Mouse (Mus musculus) liver, postnatal 0 days (tissue): ENCODE measurements at regions not wholly inside any gene's neighbourhood (a gene's known extent, or its start where the extent isn't known, plus 50 kb on each side); places are given as distances from the start of the nearest gene placed in this dataset.

ENCODE experiments used
- ATAC-seq: fragments of 200-750 bp; cut with Nextera tagmentation; 2 replicates; pipeline ENCODE4 v1.8.0; 2017; ENCODE audit warnings: mild to moderate bottlenecking, moderate library complexity
- DNase-seq: peaks from one replicate; pipeline ENCODE4 v3.0.0-alpha.2; 2016
- H3K27ac ChIP-seq: fragments of 300-500 bp; sonication (generic); 2 replicates; pipeline ENCODE4 v1.5.1; 2014; ENCODE audit warnings: antibody characterized with exemption, moderate library complexity, mild to moderate bottlenecking, low read depth
- H3K27me3 ChIP-seq: fragments of 300-500 bp; sonication (generic); 2 replicates; pipeline ENCODE4 v1.6.1; 2014; ENCODE audit warnings: low read length, control low read depth, mixed read lengths; ENCODE audit not compliant: insufficient read depth
- H3K36me3 ChIP-seq: fragments of 300-500 bp; sonication (generic); replicated peaks from 2 replicates; pipeline ENCODE4 v1.6.1; 2014; ENCODE audit warnings: mild to moderate bottlenecking, control low read depth, low read length, moderate library complexity, mixed read lengths; ENCODE audit not compliant: insufficient read depth
- H3K4me1 ChIP-seq: fragments of 300-500 bp; sonication (generic); 2 replicates; pipeline ENCODE4 v1.6.1; 2014; ENCODE audit warnings: antibody characterized with exemption, mild to moderate bottlenecking, control low read depth; ENCODE audit not compliant: insufficient read depth
- H3K4me2 ChIP-seq: fragments of 300-500 bp; sonication (generic); 2 replicates; pipeline ENCODE4 v1.6.1; 2014; ENCODE audit warnings: low read depth, mild to moderate bottlenecking, low read length, moderate library complexity, mixed read lengths
- H3K4me3 ChIP-seq: fragments of 300-500 bp; sonication (generic); 2 replicates; pipeline ENCODE4 v1.5.1; 2014; ENCODE audit warnings: low read depth, low read length
- H3K9ac ChIP-seq: fragments of 300-500 bp; sonication (generic); replicated peaks from 2 replicates; pipeline ENCODE4 v1.6.1; 2014; ENCODE audit warnings: mild to moderate bottlenecking, moderate library complexity
- H3K9me3 ChIP-seq: fragments of 300-500 bp; sonication (generic); 2 replicates; pipeline ENCODE4 v1.6.1; 2016; ENCODE audit warnings: mild to moderate bottlenecking, control low read depth, low read length, mixed read lengths
- CTCF ChIP-seq: sonication (generic); IDR thresholded peaks from 2 replicates; pipeline ENCODE4 v1.5.1; 2016; ENCODE audit warnings: antibody characterized with exemption, low read depth
- EP300 ChIP-seq: IDR thresholded peaks from 2 replicates; pipeline ENCODE4 v1.6.1; 2016; ENCODE audit warnings: antibody characterized with exemption, low read depth, mild to moderate bottlenecking
- WGBS: fragments of 180-500 bp; shearing (Covaris S2); extraction: QIAGEN DNeasy Blood & Tissue Kit; methylation state at CpG from one replicate; pipeline ENCODE4 v1.1.7; 2014; ENCODE audit not compliant: insufficient replicate concordance; 5-methylcytosine and 5-hydroxymethylcytosine counted together

DNA sequence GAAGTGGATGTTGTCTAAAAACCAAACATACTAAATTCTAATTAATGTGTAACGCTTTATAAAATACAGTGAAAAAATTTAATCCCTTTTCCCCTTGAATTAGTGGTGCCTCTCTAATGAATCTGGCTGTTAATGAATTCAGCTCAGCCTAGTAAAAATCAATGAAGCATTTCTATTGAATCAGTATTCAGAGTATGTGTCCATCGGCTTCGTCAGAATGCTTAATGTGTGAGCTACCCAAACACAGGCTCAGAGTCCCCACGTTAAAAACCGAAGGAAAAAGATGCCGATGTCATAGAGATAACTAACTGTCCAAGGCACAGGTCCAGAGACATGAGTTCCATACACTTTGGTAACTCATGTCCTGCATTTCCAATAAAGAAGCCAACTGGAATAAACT lies 126.3 kb upstream of the Plekha5 start:
- Histone ChIP-seq H3K36me3 (no peaks in the 10 kb centered on the region), H3K27ac (no peak overlapping the region), H3K4me3 (no peak overlapping the region), H3K9me3 (no peaks in the 10 kb centered on the region), H3K9ac (no peak overlapping the region), H3K27me3 (no peaks in the 10 kb centered on the region), H3K4me2 (no peak overlapping the region), H3K4me1 (0 out of 2 replicates have a peak, but pooled peaks cover 3% of the 10 kb centered on the region)
- ATAC-seq: no peak
- TF ChIP-seq EP300 (no peak), CTCF (no peak)
- 81% methylated on average over 6 of the region's 6 CpGs for WGBS
- no peak for DNase-seq

DNA sequence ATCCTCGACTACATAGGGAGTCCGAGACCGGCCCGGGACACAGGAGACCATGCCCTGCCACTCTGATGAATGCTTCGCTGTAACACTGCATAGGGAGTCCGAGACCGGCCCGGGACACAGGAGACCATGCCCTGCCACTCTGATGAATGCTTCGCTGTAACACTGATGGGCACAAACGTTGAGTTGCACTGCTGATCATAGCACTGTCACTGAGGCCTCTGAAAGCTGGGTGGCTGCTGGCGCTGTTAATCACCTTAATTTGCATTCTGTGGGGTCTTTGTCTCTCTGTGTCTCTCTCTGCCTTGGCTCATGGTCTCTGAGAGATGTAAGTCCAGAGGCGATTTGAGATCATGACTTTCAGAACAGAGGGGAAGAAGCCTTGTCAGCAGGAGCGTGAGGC lies 133.7 kb upstream of the Plekha5 start:
- H3K9me3 ChIP-seq: no peaks in the 10 kb centered on the region
- H3K4me2 ChIP-seq: no peak overlapping the region
- DNase-seq (no peak), ATAC-seq (no peak)
- no peak overlapping the region for H3K9ac ChIP-seq
- 67% methylated on average over 12 of the region's 13 CpGs for whole genome bisulfite sequencing
- H3K27me3 ChIP-seq: no peaks in the 10 kb centered on the region
- H3K4me1 ChIP-seq: peaks cover 4% of the 10 kb centered on the region; the same call in 1 of the 2 replicates
- no peak overlapping the region for H3K27ac ChIP-seq
- no peak overlapping the region for H3K4me3 ChIP-seq
- TF ChIP-seq EP300 (no peak), CTCF (no peak)
- H3K36me3 ChIP-seq: no peaks in the 10 kb centered on the region

DNA sequence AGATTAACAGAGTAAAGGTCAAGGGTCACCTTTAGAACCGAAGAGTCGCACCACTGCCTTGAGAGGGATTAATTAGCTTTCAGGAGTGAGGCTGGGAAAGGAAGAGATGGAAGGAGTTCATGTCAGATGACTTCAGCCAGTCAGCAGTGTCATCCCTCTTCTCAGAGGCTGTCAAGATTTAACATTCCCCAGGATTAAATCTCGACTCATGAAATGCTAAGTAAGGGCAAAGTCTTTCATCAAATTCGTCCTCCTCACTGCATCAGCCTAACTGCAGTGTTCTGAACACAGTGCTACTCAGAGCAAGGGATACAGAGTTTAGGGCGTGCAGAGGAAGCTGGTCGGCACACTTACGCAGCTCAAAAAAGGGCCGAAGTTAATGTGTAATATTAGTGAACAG lies 135.1 kb upstream of the Plekha5 start:
- no peak for DNase-seq
- Histone ChIP-seq H3K27ac (no peak overlapping the region), H3K36me3 (no peaks in the 10 kb centered on the region), H3K4me1 (peaks cover 4% of the 10 kb centered on the region; the same call in 1 of the 2 replicates), H3K9ac (no peak overlapping the region), H3K4me3 (no peak overlapping the region), H3K27me3 (no peaks in the 10 kb centered on the region), H3K4me2 (no peak overlapping the region), H3K9me3 (no peaks in the 10 kb centered on the region)
- ATAC-seq: no peak
- WGBS: 56% methylated on average over 8 of the region's 8 CpGs
- TF ChIP-seq EP300 (no peak), CTCF (no peak)

DNA sequence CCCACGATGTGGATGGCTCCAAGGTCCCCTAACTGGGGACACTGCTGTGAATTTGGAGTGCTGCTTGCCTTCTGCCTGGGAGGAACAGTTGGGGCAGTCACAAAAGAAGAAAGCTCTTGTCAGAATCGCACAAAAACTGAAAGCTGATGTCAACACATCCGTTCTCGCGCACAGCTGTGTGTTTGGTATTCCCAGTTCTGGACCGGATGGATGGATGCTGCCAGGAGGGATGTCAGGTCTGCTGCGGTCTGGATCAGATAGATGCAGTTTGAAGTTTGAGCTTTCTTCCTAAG lies 141.6 kb upstream of the Plekha5 start:
- H3K4me2 ChIP-seq: no peak overlapping the region
- TF ChIP-seq EP300: no peak
- H3K36me3 ChIP-seq: no peaks in the 10 kb centered on the region
- no peak overlapping the region for H3K4me3 ChIP-seq
- ATAC-seq: no peak
- no peak overlapping the region for H3K9ac ChIP-seq
- 70% methylated on average over 7 of the region's 7 CpGs for WGBS
- no peaks in the 10 kb centered on the region for H3K9me3 ChIP-seq
- peak overlapping the region; percentile 89; the same call in 1 of the 2 replicates for H3K27ac ChIP-seq
- peaks cover 6% of the 10 kb centered on the region; the same call in 1 of the 2 replicates for H3K4me1 ChIP-seq
- no peaks in the 10 kb centered on the region for H3K27me3 ChIP-seq
- DNase-seq: no peak

DNA sequence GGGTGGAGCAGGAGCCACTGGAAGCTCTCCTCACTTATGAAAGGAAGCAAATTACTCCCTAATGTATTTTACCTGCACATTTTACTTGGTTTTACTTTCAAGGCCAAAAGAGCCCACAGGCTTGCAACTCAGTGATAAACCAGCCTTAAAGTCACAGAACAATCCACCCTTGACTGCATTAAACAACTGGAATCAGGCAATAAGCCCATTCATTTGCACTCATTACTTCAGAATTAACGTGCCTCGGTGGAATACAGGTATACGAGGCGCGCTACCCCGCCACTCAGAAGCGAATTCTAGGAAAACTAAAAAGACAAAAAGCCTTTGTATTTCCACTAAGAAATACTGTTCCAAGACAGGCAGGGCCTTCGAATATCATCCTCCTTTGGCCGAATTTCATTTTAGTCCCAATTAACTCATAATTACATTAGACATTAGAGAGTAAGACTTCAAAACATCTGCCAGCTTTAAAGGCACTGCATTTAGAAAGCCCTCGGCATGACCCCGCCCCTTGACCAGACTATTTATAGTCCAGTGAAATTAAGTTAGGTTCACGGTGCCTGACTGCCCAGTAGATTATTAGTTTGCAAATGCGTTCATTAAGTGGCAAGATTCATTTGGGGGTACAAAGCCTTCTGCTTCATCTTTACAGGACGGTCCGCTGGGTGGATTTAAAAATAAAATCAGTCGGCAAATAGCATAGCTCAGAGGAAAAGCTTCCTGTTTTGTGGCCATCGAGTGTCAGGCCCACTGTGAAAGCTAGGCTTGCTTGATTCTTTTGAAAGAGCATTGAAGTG lies 142.2 kb upstream of the Plekha5 start:
- no peaks in the 10 kb centered on the region for H3K36me3 ChIP-seq
- H3K4me2 ChIP-seq: no peak overlapping the region; the same call in 1 of the 2 replicates
- DNase-seq: no peak
- no peak for ATAC-seq
- no peaks in the 10 kb centered on the region for H3K9me3 ChIP-seq
- H3K4me1 ChIP-seq: peaks cover 6% of the 10 kb centered on the region; the same call in 1 of the 2 replicates
- no peaks in the 10 kb centered on the region for H3K27me3 ChIP-seq
- no peak for TF ChIP-seq CTCF
- no peak for TF ChIP-seq EP300
- WGBS: 53% methylated on average over 17 of the region's 17 CpGs
- H3K4me3 ChIP-seq: no peak overlapping the region
- no peak overlapping the region for H3K9ac ChIP-seq
- H3K27ac ChIP-seq: peak overlapping the region; percentile 89

DNA sequence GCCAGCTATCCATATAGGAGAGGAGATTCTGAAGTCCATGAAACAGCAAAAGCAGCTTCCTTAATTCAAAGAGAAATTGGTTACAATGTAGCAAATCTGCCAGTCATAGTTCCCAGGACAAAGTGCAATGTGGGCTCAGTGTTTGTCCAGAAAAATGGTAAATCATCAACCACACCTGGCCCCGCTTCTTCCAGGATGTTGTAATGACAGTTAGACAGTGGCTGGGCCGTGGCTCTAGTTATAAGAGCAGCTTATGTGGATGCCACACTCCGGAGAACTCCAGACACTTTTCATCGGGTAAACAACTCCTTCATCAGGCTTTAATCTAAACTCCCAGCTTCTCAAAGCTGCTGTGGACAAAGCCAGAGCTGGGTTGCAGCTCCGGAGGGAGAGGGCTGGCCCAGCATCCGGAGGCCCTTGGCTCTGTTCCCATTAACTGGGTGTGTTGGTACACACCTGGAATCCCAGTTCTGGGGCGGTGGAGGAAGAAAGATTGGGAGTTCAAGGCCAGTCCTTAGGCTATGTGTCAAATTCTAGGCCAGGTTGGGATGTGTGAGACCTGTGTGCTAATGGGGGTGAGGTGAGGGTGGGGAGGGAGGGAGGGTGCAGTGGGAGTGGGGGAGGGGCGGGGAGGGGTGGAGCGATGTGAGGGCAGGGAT lies 142.9 kb upstream of the Plekha5 start:
- TF ChIP-seq CTCF: no peak
- TF ChIP-seq EP300: no peak
- ATAC-seq (peak; percentile 92), DNase-seq (peak; percentile 61)
- H3K9me3 ChIP-seq: no peaks in the 10 kb centered on the region
- H3K4me3 ChIP-seq: no peak overlapping the region
- H3K36me3 ChIP-seq: no peaks in the 10 kb centered on the region
- peak overlapping the region; percentile 89 for H3K27ac ChIP-seq
- no peak overlapping the region for H3K9ac ChIP-seq
- H3K4me2 ChIP-seq: peak overlapping the region; percentile 16
- WGBS: 43% methylated on average over 9 of the region's 9 CpGs
- H3K4me1 ChIP-seq: peaks cover 6% of the 10 kb centered on the region; the same call in 1 of the 2 replicates
- no peaks in the 10 kb centered on the region for H3K27me3 ChIP-seq
